11 mouse cellular contexts compared by ENCODE assay signal in genomic region chr4:139932970-139933801, GRCm38 (mm10). TPM values are rescaled to one million over a fixed set of nuclear protein-coding genes. Genes with fewer than 3 reads are reported as not detected.
DNase-seq lines count a peak whose midpoint lies in the region; ATAC-seq lines count a peak whose summit lies in the region.
"Had no signal": no experiment of that assay in that cellular context is flagged by ENCODE, and none has a peak within 500 bp of the region (broad histone marks: within the 10 kb centered on the region; RNA-seq: fewer than 3 reads in every experiment).

No protein-coding gene starts in this region.

- H3K36me3 ChIP-seq in midbrain, embryonic 14.5 days (ENCODE audit: control insufficient read depth, insufficient read depth, low read length): no peaks in the 10 kb centered on the region
- H3K36me3 ChIP-seq: midbrain, embryonic 12.5 days had no signal

- no peaks in the 10 kb centered on the region for H3K9me3 ChIP-seq in midbrain, embryonic 14.5 days (ENCODE audit: control insufficient read depth, low read length)
- H3K9me3 ChIP-seq: midbrain, embryonic 12.5 days had no signal

- ATAC-seq in cerebellum, adult (ENCODE audit: insufficient number of reproducible peaks, low FRiP score, low TSS enrichment): no peak
- peak; percentile 40 for ATAC-seq in midbrain, embryonic 14.5 days (ENCODE audit: low FRiP score, low TSS enrichment)
- ATAC-seq in erythroblast, adult 5-6 weeks (replicated peaks; ENCODE audit: low FRiP score, poor library complexity, severe bottlenecking): no peak

- peak overlapping the region; percentile 66 for H3K27ac ChIP-seq in midbrain, embryonic 14.5 days (replicated peaks; ENCODE audit: low read depth, low read length)
- H3K27ac ChIP-seq: midbrain, embryonic 12.5 days had no signal

- H3K4me3 ChIP-seq in midbrain, embryonic 14.5 days (replicated peaks; ENCODE audit: low read depth, low read length): no peak overlapping the region
- H3K4me3 ChIP-seq: midbrain, embryonic 12.5 days had no signal

- H3K4me1 ChIP-seq in midbrain, embryonic 14.5 days (ENCODE audit: control insufficient read depth, insufficient read depth, low read length): peaks cover 8% of the 10 kb centered on the region; the same call in 1 of the 2 replicates

- H3K4me2 ChIP-seq in midbrain, embryonic 14.5 days (ENCODE audit: low read length): no peak overlapping the region
- H3K4me2 ChIP-seq: midbrain, embryonic 12.5 days had no signal

- peak; percentile 47 for DNase-seq in cerebellum, adult 11 months
- DNase-seq in cerebellum, adult 11-12 months: peak; percentile 48
- DNase-seq in layer of hippocampus, adult 11-12 months (ENCODE audit: low spot score): peak; percentile 65
- peak; percentile 75 for DNase-seq in midbrain, embryonic 14.5 days
- no peak for DNase-seq in thymus, postnatal 0 days (ENCODE audit: low spot score)
- no peak for DNase-seq in gastrocnemius, adult 8-10 months (ENCODE audit: low spot score in 2 of 2)
- DNase-seq: thymus, postnatal 4 days had no signal

- H3K9ac ChIP-seq in midbrain, embryonic 14.5 days (replicated peaks; ENCODE audit: low read length): no peak overlapping the region
- H3K9ac ChIP-seq: midbrain, embryonic 12.5 days had no signal

- H3K27me3 ChIP-seq in midbrain, embryonic 14.5 days (ENCODE audit: control insufficient read depth, insufficient read depth, low read length): no peaks in the 10 kb centered on the region

- WGBS in midbrain, embryonic 14.5 days: 61% methylated on average over 18 of the region's 18 CpGs

RNA-seq across cellular contexts. Expression of gene Klhdc7a, which starts 34.6 kb away (rescaled TPM):
- polyA plus RNA-seq in midbrain, embryonic 14.5 days (2014; fragmentation: Nextera tagmentation; extraction: Ambion mirVana): 0.32 TPM in 1 of 2 replicates, not detected in the other
- polyA plus RNA-seq in thymus, postnatal 0 days (2015; fragmentation: Nextera tagmentation; extraction: Ambion mirVana): 1.9 and 2.6 TPM in 2 replicates
- total RNA-seq in erythroblast, adult 5-6 weeks (2015; ENCODE audit: low replicate concordance): not detected in 2 replicates
- total RNA-seq in erythroblast, adult 5-6 weeks (2017; ENCODE audit: low replicate concordance): not detected in 2 replicates
- under 1 TPM; 0.07 to 0.88 (median 0.30) TPM for total RNA-seq in gastrocnemius, adult 8-10 months (2022)
- polyA plus RNA-seq: heart, embryonic 14.5 days had no signal

Comparison
In these comparisons a context has a peak if more than half of its experiments do, and no peak if none do; other contexts are left out.
1. DNase-seq: peak in cerebellum, adult 11 months (single experiment), cerebellum, adult 11-12 months (single experiment), layer of hippocampus, adult 11-12 months (single experiment) and midbrain, embryonic 14.5 days (single experiment); none in thymus, postnatal 0 days (single experiment) and gastrocnemius, adult 8-10 months (0 of 2).